Mouse (Mus musculus): ENCODE results near the gene Pagr1b.

Pagr1b gene

DNA sequence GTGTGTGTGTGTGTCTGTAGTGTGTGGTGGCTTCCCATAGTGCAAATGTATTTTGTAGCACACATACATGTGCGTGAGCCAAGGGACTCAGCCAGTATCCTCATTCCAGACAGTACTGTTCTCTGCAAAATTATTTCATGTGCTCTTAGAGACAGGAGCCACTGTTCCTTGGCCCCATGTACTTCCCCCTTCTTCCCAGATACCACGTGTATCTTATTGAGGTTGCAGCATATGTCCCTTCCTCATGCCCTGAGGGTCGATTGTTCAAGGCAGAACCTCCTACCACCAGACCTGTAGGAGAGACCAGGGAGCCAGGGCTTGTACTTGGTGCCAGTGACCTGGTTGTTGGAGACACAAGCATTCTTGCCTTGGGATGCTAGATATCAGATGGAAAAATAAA lies 61.2 kb downstream of the Pagr1b start:
- CTCF ChIA-PET: no interaction called here

GRCm38 (mm10) chr7:126952646-126953045 lies 63.6 kb downstream of the Pagr1b start:
- CTCF ChIA-PET: no interaction called here

DNA sequence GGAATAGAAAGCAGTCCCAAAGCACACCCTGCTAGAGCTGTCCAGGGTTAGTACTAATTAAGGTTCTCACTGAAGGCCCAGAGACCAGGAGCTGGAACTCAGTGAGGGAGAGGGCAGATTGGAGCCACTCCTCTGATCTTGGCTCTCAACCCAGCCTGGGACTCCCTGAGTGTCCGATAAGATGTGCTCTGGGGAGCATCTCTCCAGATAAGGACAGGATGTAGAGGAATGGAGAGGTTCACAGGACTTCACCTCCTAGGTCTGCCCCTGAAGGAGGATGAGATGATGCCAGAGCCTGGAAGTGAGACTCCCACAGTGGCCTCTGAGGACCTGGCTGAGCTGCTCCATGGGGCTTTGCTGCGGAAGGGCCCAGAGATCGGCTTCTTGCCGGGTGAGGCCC lies 64.5 kb downstream of the Pagr1b start:
- CTCF ChIA-PET: no interaction called here
